Mouse (Mus musculus): ENCODE data around the gene Gp6. TPM values are rescaled to one million over a fixed set of nuclear protein-coding genes. Genes with fewer than 3 reads are reported as not detected.
"Not testable (repeated sequence)": the region's sequence is repeated elsewhere in the genome, so short reads cannot be mapped to it uniquely, and the experiment has no call there.

The Gp6 gene
- total and polyA plus RNA-seq, 3 experiments: 0.50 to 1.9 (median 0.76) TPM

DNA sequence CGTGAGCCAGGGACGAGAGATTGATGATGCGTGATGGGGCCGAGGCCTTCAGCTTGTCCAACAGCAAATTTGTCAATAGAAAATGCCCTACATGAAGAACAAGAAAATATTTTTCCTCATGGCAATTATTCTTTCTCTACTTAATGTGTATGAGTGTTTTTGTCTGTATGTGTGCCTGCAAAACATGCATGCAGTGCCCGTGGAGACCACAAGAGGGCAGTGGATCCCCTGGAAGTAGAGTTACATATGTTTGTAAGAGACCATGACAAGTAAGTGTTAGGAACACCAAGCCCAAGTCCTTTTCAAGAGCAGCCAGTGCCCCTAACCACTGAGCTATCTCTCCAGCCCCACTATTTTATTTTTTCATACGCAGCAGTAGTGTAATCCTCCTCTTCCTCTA, 34.0 kb upstream of the Gp6 start:
- no peak overlapping the region for H3K4me3 ChIP-seq
- peak; percentile 94 for TF ChIP-seq CTCF (IDR thresholded peaks at IDR 0.05)
- 0 out of 2 replicates have a peak, but pooled peaks have one; percentile 53 for TF ChIP-seq EP300 (IDR thresholded peaks at IDR 0.05; ENCODE audit: insufficient read depth, low read depth, low read length)
- TF ChIP-seq POLR2A (IDR thresholded peaks at IDR 0.05; ENCODE audit: insufficient read depth, low read depth, low read length): no peak
- no peak overlapping the region for H3K27ac ChIP-seq
- no peaks in the 10 kb centered on the region for H3K4me1 ChIP-seq (ENCODE audit: control insufficient read depth, insufficient read depth, low read length)
- no peaks in the 10 kb centered on the region for H3K79me2 ChIP-seq (replicated peaks; ENCODE audit: control insufficient read depth, insufficient read depth, low read length)
- WGBS: 78% methylated on average over 6 of the region's 6 CpGs
- peak; percentile 57 to 80 for DNase-seq
- H3K27me3 ChIP-seq (ENCODE audit: control insufficient read depth, insufficient read depth, low read length): no peaks in the 10 kb centered on the region
- intact Hi-C loops (cut with DNase I): loop anchor here (2.0 kb wide), 1 partner anchor 39 kb away; no protein-coding TSS in a partner anchor
- H3K36me3 ChIP-seq (ENCODE audit: control insufficient read depth, insufficient read depth, low read length): no peaks in the 10 kb centered on the region
- no peak overlapping the region for H3K9ac ChIP-seq (ENCODE audit: low read depth, low read length)

GRCm38 (mm10) chr7:4430246-4430844, 32.8 kb upstream of the Gp6 start:
- intact Hi-C loops (cut with DNase I): loop anchor here (2.0 kb wide), 1 partner anchor 40 kb away; no protein-coding TSS in a partner anchor
- Histone ChIP-seq H3K79me2 (replicated peaks; ENCODE audit: control insufficient read depth, insufficient read depth, low read length) (no peaks in the 10 kb centered on the region), H3K4me3 (no peak overlapping the region), H3K4me1 (ENCODE audit: control insufficient read depth, insufficient read depth, low read length) (no peaks in the 10 kb centered on the region), H3K36me3 (ENCODE audit: control insufficient read depth, insufficient read depth, low read length) (no peaks in the 10 kb centered on the region), H3K9ac (ENCODE audit: low read depth, low read length) (no peak overlapping the region), H3K27ac (no peak overlapping the region), H3K27me3 (ENCODE audit: control insufficient read depth, insufficient read depth, low read length) (no peaks in the 10 kb centered on the region)
- WGBS: 92% methylated on average over 9 of the region's 9 CpGs
- no peak for TF ChIP-seq POLR2A (IDR thresholded peaks at IDR 0.05; ENCODE audit: insufficient read depth, low read depth, low read length)
- TF ChIP-seq EP300 (IDR thresholded peaks at IDR 0.05; ENCODE audit: insufficient read depth, low read depth, low read length): no peak
- no peak for TF ChIP-seq CTCF (IDR thresholded peaks at IDR 0.05)
- DNase-seq: no peak

- no peak overlapping the region for H3K9ac ChIP-seq (ENCODE audit: low read depth, low read length)
- intact Hi-C loops (cut with DNase I): loop anchor here (1.0 to 10.0 kb wide), 4 partner anchors 130 to 403 kb away; no protein-coding TSS in a partner anchor
- 41% methylated on average over 7 of the region's 7 CpGs for WGBS
- TF ChIP-seq POLR2A (IDR thresholded peaks at IDR 0.05; ENCODE audit: insufficient read depth, low read depth, low read length): no peak
- peak; percentile 93 for TF ChIP-seq EP300 (IDR thresholded peaks at IDR 0.05; ENCODE audit: insufficient read depth, low read depth, low read length)
- no peaks in the 10 kb centered on the region for H3K27me3 ChIP-seq (ENCODE audit: control insufficient read depth, insufficient read depth, low read length)
- H3K4me3 ChIP-seq: no peak overlapping the region
- no peaks in the 10 kb centered on the region for H3K36me3 ChIP-seq (ENCODE audit: control insufficient read depth, insufficient read depth, low read length)
- no peaks in the 10 kb centered on the region for H3K4me1 ChIP-seq (ENCODE audit: control insufficient read depth, insufficient read depth, low read length)
- no peak overlapping the region for H3K27ac ChIP-seq
- no peaks in the 10 kb centered on the region for H3K79me2 ChIP-seq (replicated peaks; ENCODE audit: control insufficient read depth, insufficient read depth, low read length)
- peak; percentile 78 to 84 for DNase-seq
Measured at GRCm38 (mm10) chr7:4427161-4427912, 29.8 kb upstream of the Gp6 start.

GRCm38 (mm10) chr7:4420230-4420629, 22.7 kb upstream of the Gp6 start:
- H3K27me3 ChIP-seq (ENCODE audit: control insufficient read depth, insufficient read depth, low read length): no peaks in the 10 kb centered on the region
- no peak overlapping the region for H3K27ac ChIP-seq
- H3K36me3 ChIP-seq (ENCODE audit: control insufficient read depth, insufficient read depth, low read length): no peaks in the 10 kb centered on the region
- no peak overlapping the region for H3K4me3 ChIP-seq
- DNase-seq: no peak
- no peaks in the 10 kb centered on the region for H3K79me2 ChIP-seq (replicated peaks; ENCODE audit: control insufficient read depth, insufficient read depth, low read length)
- TF ChIP-seq POLR2A (IDR thresholded peaks at IDR 0.05; ENCODE audit: insufficient read depth, low read depth, low read length) (no peak), CTCF (IDR thresholded peaks at IDR 0.05) (no peak), EP300 (IDR thresholded peaks at IDR 0.05; ENCODE audit: insufficient read depth, low read depth, low read length) (no peak)
- intact Hi-C loops (cut with DNase I): loop anchor here (10.0 kb wide), 1 partner anchor 395 kb away; no protein-coding TSS in a partner anchor
- 51% methylated on average over 4 of the region's 4 CpGs for WGBS
- H3K4me1 ChIP-seq (ENCODE audit: control insufficient read depth, insufficient read depth, low read length): no peaks in the 10 kb centered on the region
- no peak overlapping the region for H3K9ac ChIP-seq (ENCODE audit: low read depth, low read length)

GRCm38 (mm10) chr7:4419681-4420080, 22.1 kb upstream of the Gp6 start:
- Histone ChIP-seq H3K4me1 (ENCODE audit: control insufficient read depth, insufficient read depth, low read length) (no peaks in the 10 kb centered on the region), H3K36me3 (ENCODE audit: control insufficient read depth, insufficient read depth, low read length) (no peaks in the 10 kb centered on the region), H3K27me3 (ENCODE audit: control insufficient read depth, insufficient read depth, low read length) (no peaks in the 10 kb centered on the region), H3K79me2 (replicated peaks; ENCODE audit: control insufficient read depth, insufficient read depth, low read length) (no peaks in the 10 kb centered on the region), H3K9ac (ENCODE audit: low read depth, low read length) (no peak overlapping the region), H3K27ac (no peak overlapping the region), H3K4me3 (no peak overlapping the region)
- WGBS: 82% methylated on average over 6 of the region's 6 CpGs
- intact Hi-C loops (cut with DNase I): loop anchor here (10.0 kb wide), 1 partner anchor 395 kb away; no protein-coding TSS in a partner anchor
- DNase-seq: no peak
- TF ChIP-seq CTCF (IDR thresholded peaks at IDR 0.05) (no peak), POLR2A (IDR thresholded peaks at IDR 0.05; ENCODE audit: insufficient read depth, low read depth, low read length) (no peak), EP300 (IDR thresholded peaks at IDR 0.05; ENCODE audit: insufficient read depth, low read depth, low read length) (no peak)

DNA sequence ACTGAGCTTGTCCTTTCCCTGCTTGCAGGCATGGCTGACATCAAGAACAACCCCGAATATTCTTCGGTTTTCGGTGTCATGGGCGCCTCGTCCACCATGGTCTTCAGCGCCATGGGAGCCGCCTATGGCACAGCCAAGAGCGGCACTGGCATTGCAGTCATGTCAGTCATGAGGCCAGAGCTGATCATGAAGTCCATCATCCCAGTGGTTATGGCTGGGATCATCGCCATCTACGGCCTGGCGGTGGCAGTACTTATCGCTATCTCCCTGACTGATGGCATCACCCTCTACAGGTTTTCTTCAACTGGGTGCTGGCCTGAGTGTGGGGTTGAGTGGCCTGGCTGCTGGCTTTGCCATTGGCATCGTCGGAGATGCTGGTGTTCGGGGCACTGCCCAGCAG, 14.9 kb upstream of the Gp6 start:
- DNase-seq; H3K4me1 ChIP-seq (ENCODE audit: control insufficient read depth, insufficient read depth, low read length); H3K36me3 ChIP-seq (ENCODE audit: control insufficient read depth, insufficient read depth, low read length); intact Hi-C loops (cut with DNase I); H3K9ac ChIP-seq (ENCODE audit: low read depth, low read length); H3K27ac ChIP-seq; H3K79me2 ChIP-seq (replicated peaks; ENCODE audit: control insufficient read depth, insufficient read depth, low read length); H3K27me3 ChIP-seq (ENCODE audit: control insufficient read depth, insufficient read depth, low read length); H3K4me3 ChIP-seq: not testable (repeated sequence)
- 94% methylated on average over 15 of the region's 15 CpGs for WGBS
